Mouse (Mus musculus) adrenal gland, postnatal 36 days (tissue): ENCODE data around the gene Csad. TPM values are rescaled to one million over a fixed set of nuclear protein-coding genes. Genes with fewer than 3 reads are reported as not detected.
A peak's percentile ranks its signal among the peaks of the same experiment; 100 is the strongest.

Source experiments
- DNase-seq, 2 experiments: peaks; one replicate each; pipeline ENCODE4 v3.0.0; 2021; ENCODE audit warnings: mixed read lengths in 1 of 2
- long read RNA-seq, 2 experiments: library from polyadenylated mRNA; stranded (forward); transcript quantifications; one replicate each; pipeline ENCODE4 v2.0.0; 2021; ENCODE audit warnings: borderline sequencing depth in 2 of 2
- total RNA-seq, 2 experiments: library from RNA; stranded (reverse); gene quantifications; 2 replicates each; pipeline ENCODE4 v1.2.3; 2021

The Csad gene
- total RNA-seq = 10 to 100 TPM; 79.0 to 83.7 TPM
- long read RNA-seq, experiment 1, partial matches to known transcripts = 32 of 104 reads
- long read RNA-seq, experiment 1, other reads (novel, unspliced or antisense) = 71 of 104 reads
- long read RNA-seq, experiment 2, partial matches to known transcripts = 6 of 38 reads
- long read RNA-seq, experiment 2, other reads (novel, unspliced or antisense) = 30 of 38 reads

DNA sequence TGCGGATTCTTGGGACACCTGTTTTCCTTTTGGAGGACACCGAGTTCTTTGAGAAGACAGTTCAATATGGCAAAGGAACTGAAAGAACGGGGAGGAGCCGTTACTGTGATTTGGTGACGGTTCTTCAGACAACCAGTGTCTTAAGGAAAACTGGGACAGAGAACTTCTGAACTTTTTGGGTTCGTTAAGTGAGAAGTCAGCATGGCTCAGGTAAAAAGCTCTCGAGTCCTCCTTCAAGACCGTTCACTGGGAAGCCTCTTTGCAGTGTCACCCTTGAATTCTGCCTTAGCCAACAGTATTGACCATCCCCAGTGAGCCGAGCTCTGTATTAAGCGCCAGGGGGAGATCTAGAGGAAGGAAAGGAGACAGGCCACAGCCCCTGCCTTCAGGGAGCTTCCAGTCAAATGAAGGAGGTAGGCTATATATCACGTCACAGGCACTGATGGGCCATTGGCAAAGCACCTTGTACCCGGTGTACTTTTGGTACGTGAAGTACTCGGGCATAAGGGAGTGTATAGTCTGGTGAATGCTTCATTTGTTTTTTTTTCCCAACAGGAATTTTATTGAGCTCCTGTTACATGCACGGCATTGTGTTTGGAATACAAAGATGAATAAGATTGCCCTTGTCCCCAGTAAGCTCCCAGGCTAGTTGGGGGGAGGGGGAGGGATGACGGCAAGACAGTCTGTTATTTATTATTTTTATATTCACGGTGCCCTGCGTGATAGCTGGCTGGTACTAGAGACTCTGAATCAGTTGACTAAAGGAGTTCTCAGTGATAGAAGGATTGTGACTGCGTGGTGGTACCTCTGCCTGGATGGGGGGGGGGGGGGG lies at the start of gene Csad:
Csad (minus strand) TSS at position 51 of the 832 bp plus-strand sequence.
- peak in 1 of 2 experiments; percentile 62 for DNase-seq

DNA sequence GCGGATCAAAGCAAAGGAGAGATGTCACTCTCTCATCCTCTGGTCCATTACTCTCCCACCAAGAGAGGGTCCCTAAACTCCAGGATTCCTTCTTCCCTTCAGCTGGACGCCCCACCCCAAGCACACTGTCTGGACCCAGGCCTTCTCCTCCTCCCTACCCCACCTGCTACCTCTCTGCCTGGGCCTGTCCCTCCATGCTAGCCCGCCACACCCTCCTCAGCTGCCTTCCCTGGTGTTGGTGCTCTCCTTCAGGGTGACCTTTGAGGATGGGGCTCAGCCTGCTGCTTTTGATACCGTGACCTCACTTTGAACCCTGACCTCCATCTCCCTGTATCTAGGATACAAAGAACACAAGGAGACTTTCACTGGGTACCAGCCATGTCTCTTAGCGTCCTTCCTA lies 46.0 kb upstream of the Csad start:
- no peak for DNase-seq

DNA sequence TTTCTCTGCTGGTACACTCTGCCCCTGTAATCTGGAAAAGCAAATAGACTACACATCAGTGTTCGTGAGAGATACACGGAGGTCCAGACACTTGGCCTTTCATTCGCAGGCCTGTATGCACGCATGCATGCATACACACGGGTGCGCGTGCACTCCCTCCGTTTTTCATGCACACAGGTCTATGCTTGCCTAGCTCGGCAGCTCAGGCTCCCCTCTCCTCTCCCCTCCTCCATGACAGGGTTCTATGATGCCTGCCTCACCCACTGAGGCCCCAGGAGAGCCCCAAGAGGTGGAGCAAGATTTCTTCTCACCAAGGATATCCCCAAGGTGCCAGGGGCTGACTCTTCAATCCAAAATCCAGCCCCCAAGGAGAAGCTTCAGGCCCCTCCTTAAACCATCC lies 45.4 kb upstream of the Csad start:
- no peak for DNase-seq

DNA sequence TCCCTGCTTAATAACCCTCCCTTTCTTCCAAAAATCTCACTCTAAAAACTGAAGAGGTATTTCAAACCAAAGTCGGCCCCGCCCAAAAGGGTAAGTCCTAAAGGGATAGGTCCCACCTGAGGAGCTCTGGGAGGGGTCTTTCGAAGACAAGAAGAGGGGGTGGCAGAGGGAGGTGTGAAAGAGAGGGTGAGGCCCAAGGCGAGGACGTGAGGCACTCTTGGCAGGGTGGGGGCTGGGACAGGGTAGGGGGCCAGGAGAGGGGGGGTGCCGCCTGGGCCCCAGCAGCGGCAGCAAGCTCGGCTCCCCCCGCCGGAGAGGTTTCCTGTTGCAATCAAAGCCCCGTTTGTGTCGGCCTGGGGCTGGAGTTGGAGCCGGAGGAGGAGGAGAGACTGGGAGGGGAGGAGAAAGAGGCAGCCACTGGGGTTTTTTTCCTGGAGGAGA lies 44.7 kb upstream of the Csad start:
- peak; percentile 34 to 57 for DNase-seq

DNA sequence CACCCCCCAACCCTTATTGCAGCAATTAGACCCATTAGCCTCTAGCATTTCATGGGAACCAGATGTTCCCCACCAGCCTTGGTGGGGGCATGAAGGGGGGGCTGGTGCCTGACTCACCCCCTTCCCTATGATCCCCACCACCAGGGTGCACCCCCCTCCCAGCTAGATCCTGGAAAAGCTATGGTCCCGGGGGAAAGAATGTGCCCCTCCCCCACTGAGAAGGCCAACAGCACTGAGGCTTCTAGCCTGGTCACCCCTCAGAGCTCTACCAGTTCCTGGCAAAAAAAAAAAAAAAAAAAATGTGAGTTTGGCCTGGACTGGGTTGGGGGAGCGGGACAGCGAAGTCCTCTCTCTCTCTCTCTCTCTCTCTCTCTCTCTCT lies 44.3 kb upstream of the Csad start:
- no peak for DNase-seq

DNA sequence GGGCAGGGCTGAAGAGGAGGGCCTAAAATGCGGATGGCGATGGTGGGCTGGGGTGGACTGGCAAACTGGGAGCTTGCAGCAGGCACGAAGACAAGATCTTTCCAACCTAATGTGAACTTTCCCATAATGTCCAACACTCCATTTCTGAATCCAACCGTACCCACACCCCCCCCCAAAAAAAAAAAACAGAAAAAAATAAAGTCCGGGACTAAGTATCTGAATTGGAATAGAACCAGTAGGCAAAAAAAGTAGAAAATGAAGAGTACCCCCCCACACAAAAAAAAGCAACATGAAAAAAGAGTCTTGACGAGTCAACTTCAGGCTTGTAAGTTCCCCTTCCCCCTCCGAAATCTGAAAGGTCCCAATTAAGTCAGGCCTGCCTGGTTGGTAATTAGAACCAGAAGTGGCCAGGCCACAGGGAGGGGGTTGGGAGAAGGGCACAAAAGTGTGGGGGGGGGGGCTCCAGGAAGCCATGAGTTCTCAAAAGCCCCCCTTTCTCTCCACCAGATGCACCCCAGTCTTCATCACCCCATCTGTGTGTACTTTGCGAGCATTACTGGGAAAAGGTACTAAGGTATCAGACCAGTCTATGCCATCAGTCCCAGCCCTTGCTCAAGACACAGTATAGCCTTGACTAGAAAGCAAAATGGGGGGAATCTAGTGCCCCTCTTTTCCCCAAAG lies 43.7 kb upstream of the Csad start:
- DNase-seq = no peak

DNA sequence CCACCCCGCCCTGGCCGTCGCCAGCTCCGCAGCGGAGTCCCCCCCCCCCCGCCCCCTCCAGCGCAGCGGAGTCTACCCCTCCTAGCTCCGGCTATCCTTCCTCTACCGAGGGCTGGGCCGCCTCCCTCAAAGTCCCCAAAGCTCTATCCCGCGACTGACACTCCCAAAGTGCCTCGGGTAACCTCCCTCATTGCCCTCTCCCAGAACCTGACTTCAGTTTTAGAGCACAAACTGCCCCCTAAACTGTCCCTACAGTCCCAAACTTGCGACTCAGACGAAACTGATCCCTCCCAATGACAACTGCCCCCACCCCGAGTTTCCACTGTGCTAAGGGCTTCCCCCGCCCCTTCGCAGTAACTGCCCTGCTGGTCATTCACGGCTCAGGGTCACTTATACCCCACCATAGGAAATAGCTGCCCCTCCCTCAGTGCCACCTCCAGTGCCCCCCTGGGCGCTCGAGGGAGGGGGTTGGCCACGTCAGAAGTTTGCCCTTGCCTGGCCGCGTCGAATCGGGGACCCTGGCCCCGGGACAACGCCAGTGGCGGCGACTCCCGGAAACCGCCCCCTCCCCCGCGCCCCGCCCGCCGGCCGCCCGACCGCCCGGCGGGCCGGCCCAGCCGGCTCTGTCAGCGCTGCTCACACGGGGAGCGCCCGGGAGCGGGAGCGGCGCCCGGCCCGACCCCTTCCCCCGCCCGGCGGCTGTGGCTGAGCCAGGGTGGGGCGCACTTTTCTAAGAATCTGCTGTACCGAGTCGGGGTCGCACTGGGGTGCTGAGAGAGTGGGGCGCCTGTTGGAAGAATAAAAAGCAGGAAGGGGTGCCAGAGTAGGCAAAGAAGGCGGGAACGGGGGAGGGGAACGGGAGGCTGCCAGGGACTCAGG lies 43.0 kb upstream of the Csad start:
- DNase-seq = peak; percentile 71 to 87

DNA sequence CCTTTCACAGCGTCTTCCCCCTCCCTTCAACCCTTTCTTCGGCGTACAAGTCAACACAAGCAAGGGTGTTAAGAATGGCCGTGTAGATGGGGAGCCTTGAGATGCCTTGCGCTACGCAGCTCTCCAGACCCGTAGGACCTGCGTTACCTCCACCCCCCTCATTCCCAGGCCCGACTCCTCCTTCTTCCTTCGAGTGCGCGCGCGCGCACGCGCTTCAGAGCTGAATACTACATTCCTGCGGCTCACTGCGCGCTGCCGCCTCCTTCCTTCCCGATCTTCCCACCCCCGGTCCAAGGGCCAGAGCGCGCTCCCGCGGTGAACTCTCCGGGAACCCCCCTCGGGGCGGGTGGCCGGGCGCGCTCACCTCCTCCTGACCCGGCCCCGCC lies 42.3 kb upstream of the Csad start:
- peak; percentile 97 to 98 for DNase-seq

DNA sequence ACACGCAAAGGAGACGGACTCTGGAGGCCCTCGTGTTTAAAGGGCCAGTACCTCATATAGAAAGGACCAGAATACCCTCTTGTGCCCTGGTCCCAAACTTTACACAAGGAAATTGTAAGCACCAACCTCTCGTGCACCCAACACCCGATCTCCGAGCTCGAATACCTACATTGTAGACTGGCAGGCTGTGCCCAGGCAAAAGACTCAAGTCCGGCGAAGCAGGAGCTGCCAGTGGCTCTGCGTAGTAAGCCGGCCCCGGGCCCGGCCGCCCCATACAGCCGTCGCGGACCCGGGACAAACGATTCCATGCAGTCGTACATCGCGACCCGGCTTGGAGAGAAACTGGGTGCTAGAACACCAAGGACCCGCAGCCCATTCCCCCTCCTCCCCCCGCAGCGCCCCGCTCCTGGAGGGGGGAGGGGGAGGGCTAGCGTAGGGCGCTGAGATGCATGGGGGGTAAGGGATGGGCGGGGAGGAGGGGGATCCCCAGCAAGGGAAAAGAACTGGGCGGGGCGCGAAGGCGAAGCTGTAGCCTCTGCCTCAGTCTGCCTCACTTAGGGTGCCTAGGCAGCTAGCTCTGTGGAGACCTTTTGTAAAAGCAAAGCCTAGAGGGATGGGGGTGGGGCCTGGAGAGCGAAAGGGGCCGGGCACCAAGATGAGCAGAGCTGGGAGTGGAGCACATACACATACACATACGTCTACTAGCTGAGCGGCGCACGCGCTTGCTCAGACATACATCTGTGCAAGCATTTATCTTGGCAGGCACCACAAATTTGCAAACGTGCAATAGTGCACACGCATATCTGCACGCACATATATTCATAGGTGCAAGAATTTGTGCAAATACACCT lies 41.6 kb upstream of the Csad start:
- peak; percentile 75 to 89 for DNase-seq

DNA sequence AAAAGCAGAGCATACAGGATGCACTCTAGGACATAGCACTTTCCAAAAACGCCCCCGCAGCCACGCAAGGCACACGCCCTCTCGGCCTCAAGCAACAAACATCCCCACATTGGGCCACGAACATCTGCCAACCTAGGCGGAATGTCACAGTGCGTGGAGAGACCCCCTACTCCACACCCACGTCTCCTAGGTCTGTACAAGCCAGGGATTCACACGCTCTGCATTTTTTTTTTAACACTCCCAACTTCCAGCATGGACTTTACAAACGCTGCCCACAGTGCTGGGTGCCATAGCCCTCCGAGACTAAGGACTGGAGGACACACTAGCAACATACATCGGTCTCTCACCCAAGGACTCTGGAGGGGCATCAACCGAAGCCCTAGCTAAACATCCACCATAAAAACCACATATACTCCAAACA lies 40.9 kb upstream of the Csad start:
- no peak for DNase-seq

DNA sequence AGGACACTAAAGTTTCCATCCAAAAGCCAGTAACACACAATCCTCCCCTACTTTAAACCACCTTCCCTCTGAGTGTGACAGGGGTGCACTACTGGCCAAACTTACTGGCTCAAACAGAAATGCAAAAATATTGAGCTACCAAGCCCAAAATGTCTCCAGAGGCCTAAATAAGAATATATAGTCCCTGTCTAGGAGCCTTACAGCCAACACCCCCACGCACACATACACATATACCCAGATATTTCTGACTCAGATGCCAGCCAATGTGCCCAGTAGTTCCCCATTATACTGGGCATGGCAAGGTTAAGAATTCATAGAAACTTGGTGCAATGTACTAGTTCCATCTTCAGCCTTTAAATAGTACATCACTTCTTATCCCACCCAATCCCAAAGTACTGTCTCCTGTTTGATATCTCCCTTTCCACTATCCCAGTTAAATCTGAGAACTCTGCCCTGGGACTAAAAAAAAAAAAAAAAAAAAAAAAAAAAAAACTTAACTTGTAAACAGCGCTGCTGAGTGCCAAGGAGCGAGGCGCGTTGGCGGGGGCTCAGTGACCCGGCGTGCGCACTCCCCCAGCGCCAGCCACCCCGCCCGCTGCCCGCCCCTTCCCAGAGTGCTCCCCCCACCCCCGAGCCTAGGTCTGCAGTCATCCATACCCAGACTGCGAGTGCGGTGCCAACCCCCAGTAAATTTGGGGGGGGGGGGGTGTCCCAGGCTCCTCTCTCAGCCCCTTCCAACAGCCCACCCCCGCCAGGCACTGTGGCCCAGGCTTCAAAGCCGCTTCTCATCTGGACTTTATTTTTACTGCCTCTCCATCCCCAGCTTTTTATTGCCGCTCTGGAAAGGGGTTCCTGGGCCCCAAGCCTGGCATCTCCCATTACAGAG lies 40.0 kb upstream of the Csad start:
- DNase-seq = peak in 1 of 2 experiments; percentile 65

DNA sequence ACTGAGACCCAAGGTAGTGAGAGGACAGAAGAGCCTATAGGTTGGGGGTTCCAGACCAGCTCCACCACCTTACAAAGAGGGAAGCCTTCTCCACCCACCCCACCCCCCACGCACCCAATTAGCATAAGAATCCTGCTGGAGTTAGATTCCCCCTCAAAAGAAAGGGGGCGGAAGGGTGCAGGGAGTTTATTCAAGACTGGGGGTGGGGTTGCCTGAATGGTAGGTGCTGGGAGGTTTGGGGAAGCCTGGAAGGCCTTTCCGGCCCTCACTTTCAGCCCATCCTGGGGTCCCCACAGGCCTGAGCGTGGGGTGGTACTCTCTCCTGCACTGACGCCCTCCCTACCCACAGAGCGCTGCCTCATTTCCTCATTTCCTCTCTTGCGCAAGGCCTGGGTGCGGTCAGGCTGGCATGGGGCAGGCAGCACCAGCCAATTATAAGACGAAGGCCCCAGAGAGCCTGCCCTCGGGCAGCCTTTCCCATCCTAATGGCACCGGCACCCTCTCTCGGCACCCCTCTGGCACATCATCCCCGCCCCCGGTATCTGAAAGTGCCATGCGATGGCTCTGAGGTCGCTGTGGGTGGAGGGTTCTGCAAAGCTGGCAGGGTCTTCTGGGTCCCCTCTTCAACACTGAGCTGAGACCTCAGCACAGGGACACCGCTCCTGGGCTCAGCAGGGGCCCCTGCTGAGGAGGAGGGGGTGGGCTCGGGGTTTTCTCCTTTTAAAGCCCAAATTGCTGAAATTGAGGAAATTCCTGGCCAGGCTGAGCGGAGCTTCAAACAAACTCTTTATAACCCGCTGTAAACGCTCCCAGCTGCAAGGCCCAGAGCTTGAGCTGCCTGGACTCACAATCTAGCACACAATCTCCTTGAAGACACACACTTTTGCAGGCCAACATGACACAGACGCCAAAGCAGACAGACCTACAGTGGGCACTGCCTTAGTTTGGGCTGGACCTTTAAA lies 39.0 kb upstream of the Csad start:
- DNase-seq = peak; percentile 75 to 77

DNA sequence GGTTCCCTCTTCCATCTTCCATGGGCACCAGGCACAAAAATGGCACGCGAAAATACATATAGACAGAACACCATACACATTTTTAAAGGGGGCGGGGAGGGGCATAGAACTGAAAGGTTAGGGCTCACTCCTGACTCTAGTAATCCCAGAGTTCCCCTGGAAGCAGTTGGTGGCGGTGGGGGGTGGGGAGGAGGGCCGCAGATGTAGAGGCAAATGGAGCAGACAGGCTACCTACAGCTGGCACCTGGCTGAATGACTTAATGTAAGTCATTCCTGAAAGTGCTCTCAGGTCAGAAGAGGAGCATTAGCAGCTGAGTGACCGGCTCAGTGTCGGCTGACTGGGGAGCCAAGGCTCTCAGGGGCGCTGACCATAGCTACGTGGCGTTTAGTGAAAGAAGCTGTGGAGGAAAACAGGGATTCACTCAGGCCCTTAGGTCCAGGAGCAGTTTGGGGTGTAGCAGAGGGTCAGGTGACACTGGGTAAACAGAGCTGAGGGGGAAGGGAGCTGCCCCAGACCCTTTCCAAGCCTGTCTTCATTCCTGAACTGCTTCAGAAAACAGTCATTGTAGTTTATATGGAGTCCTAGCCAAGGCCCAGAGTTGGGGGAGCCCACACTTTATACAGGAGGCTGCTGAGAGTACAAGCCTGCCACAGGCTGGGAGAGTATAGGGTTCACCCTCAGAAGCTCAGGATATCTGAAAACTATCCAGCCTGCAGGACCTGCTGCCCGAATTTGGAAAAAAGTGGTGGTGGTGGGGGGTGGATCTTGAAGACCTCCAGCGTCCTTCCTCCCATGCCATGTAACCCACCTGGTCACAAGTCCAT lies 38.1 kb upstream of the Csad start:
- no peak for DNase-seq

DNA sequence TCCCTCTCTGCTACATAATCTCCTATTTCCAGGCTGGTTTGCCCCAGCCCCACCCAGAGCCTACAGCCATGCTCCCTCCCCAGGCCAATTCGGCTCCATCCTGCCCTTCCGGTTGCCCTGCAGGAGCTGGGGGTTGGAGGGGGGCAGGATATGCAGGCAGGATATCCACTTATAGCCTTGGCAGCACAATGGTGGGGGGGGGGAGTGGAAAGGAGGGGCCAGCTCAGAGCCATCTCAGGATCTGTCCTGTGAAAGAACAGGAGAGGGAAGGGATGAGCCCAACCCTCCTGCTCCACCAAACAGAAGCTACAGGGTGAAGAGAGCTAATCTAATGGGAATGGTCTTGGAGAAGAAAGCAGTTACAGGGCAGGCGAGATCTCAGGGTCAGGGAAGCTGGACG lies 36.1 kb upstream of the Csad start:
- peak; percentile 60 to 73 for DNase-seq

DNA sequence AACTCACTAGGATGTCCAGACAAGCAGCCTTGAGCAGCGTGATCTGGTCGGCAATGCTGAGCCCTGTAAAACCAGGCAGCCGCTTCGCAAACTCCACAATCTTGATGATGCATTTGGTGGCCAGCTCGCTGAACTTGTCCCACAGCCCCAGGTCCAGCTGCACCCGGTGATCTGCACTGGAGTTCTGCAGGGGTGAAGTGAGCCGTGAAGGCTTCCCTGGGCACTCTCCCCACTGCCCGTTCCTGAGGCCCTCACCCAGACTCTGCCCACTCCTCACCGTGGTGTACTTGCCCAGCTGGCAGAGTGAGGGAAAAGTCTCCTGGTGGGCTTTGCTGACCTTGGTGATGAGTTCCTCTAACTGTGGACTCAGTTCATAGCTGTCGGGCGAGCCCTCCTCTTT lies 35.3 kb upstream of the Csad start:
- no peak for DNase-seq

DNA sequence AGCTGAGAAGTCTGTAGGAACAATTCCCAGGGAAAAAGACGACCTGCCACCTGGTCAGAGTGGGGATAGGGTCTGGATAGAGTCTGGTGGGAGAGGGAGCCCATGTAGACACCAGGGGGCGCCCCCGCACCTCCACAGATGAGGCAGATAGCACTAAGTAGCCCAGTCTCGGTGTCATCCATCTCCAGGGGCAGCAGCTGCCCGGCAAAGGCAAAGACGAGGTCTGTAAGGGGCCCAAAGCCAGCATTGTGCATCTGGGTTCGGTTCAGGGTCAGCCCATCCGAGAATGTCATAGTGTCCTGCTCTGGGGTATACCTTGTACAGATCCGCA lies 34.7 kb upstream of the Csad start:
- DNase-seq = peak; percentile 85 to 92

DNA sequence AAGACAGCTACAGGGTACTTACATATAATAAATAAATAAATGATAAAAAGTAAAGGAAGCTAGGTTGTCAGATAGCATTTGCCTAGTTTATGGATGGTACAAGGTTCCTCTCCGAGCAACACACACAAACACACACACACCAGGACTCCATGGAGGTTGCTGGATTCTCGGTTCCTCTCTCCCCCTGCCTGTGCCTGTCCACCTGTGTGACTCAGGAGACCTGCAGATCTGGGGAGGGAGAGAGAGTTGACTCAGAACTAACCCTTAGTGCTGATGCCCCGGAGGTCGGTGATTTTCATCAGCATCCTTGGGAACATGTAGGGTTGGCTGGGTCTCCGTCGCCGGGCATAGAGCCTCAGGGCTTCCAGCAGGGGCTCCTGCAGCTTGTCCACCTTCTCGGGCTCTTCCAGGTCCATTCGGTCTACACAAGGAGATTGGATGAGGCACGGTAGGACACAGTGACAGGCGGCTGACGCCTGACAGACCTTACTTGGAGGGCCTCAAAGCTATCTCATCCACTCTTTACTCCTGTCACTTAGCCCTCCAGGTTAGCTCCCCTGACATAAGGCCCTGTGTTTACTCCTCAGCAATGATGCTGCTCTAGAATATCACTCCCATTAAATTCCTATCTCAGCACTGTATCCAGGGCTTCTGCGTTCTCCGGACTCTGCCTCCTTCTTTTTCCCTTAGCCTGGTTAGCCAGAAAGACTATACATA lies 34.2 kb upstream of the Csad start:
- DNase-seq = no peak
